In genomic region chr10:65969770-65970169, GRCm38 (mm10) we compare ENCODE assay signal across 21 mouse cellular contexts.
"Had no signal": no experiment of that assay in that cellular context is flagged by ENCODE, and none has a peak within 500 bp of the region (broad histone marks: within the 10 kb centered on the region; RNA-seq: fewer than 3 reads in every experiment).

No protein-coding gene starts in this region.

- DNase-seq: cerebellum, adult 2 months; cerebellum, adult 8-10 months; cerebellum, adult 9-10 months; cerebellum, adult 9-11 months; cerebellum, postnatal 10 days; cerebellum, postnatal 14 days; cerebellum, postnatal 25 days; embryo, embryonic 11 days; forebrain, postnatal 0 days; gastrocnemius, adult 2 months; gastrocnemius, postnatal 10 days; gastrocnemius, postnatal 14 days; gastrocnemius, postnatal 25 days; gastrocnemius, postnatal 36 days; heart, adult 11 months; heart, adult 18-20 months; heart, adult 2 months had no signal

- ATAC-seq: forebrain, embryonic 13.5 days; forebrain, embryonic 14.5 days; forebrain, embryonic 15.5 days; forebrain, embryonic 16.5 days; forebrain, postnatal 0 days had no signal
